Mouse (Mus musculus) heart, postnatal 0 days (tissue): ENCODE data around the gene Kif21a. TPM values are rescaled to one million over a fixed set of nuclear protein-coding genes. Genes with fewer than 3 reads are reported as not detected.

Experiments
- ATAC-seq: fragments of 200-750 bp; cut with Nextera tagmentation; 2 replicates; pipeline ENCODE4 v1.8.0; 2017; ENCODE audit warnings: low read depth, moderate number of reproducible peaks, moderate library complexity; ENCODE audit not compliant: insufficient read depth
- DNase-seq: peaks from one replicate; pipeline ENCODE4 v3.0.0-alpha.2; 2016; ENCODE audit warnings: low spot score
- H3K27ac ChIP-seq: fragments of 300-500 bp; sonication (generic); 2 replicates; pipeline ENCODE4 v1.5.1; 2014; ENCODE audit warnings: low read depth, mild to moderate bottlenecking
- H3K27me3 ChIP-seq: fragments of 300-500 bp; sonication (generic); 2 replicates; pipeline ENCODE4 v1.6.1; 2014; ENCODE audit warnings: low read length, mixed read lengths; ENCODE audit not compliant: control insufficient read depth, insufficient read depth
- H3K36me3 ChIP-seq: fragments of 300-500 bp; sonication (generic); replicated peaks from 2 replicates; pipeline ENCODE4 v1.6.1; 2014; ENCODE audit warnings: low read length, mixed read lengths; ENCODE audit not compliant: control insufficient read depth, insufficient read depth
- H3K4me1 ChIP-seq: fragments of 300-500 bp; sonication (generic); 2 replicates; pipeline ENCODE4 v1.6.1; 2014; ENCODE audit warnings: antibody characterized with exemption; ENCODE audit not compliant: control insufficient read depth, insufficient read depth
- H3K4me2 ChIP-seq: fragments of 300-500 bp; sonication (generic); 2 replicates; pipeline ENCODE4 v1.6.1; 2014; ENCODE audit warnings: low read depth, mild to moderate bottlenecking, low read length, moderate library complexity
- H3K4me3 ChIP-seq: fragments of 300-500 bp; sonication (generic); 2 replicates; pipeline ENCODE4 v1.5.1; 2014; ENCODE audit warnings: low read depth, low read length
- H3K9ac ChIP-seq: fragments of 300-500 bp; sonication (generic); replicated peaks from 2 replicates; pipeline ENCODE4 v1.6.1; 2014; ENCODE audit warnings: low read depth, low read length, mixed read lengths
- H3K9me3 ChIP-seq: fragments of 300-500 bp; sonication (generic); replicated peaks from 2 replicates; pipeline ENCODE4 v1.6.1; 2016; ENCODE audit warnings: low read length; ENCODE audit not compliant: control insufficient read depth
- CTCF ChIP-seq: IDR thresholded peaks from 2 replicates; pipeline ENCODE4 v1.5.1; 2016; ENCODE audit warnings: antibody characterized with exemption, control low read depth, low read depth
- EP300 ChIP-seq: IDR thresholded peaks from 2 replicates; pipeline ENCODE4 v1.6.1; 2016; ENCODE audit warnings: antibody characterized with exemption, low read depth
- WGBS: fragments of 180-500 bp; shearing (Covaris S2); extraction: QIAGEN DNeasy Blood & Tissue Kit; methylation state at CpG from one replicate; pipeline ENCODE4 v1.1.7; 2014; 5-methylcytosine and 5-hydroxymethylcytosine counted together
- polyA plus RNA-seq: library from polyadenylated mRNA; unstranded; fragments of >200 nt; fragmentation: Nextera tagmentation; extraction: Ambion mirVana; gene quantifications from 2 replicates; pipeline ENCODE4 v1.2.1, GENCODE M21; 2015
- total RNA-seq: library from RNA; depleted of rRNA; stranded (reverse); fragments of >200 nt; gene quantifications from 2 replicates; pipeline ENCODE4 v1.2.3, GENCODE M21; 2014; ENCODE audit warnings: low replicate concordance; rRNA removed

The Kif21a gene
- total and polyA plus RNA-seq, 2 experiments from 2014 or later, result 3.6 to 4.0 TPM

GRCm38 (mm10) chr15:90931451-90931850 is 118.3 kb downstream of the Kif21a start:
- TF ChIP-seq EP300 (no peak), CTCF (no peak)
- Histone ChIP-seq H3K4me3 (no peak overlapping the region), H3K27me3 (no peaks in the 10 kb centered on the region), H3K9ac (no peak overlapping the region), H3K4me1 (peaks cover 5% of the 10 kb centered on the region; the same call in 1 of the 2 replicates), H3K9me3 (no peaks in the 10 kb centered on the region), H3K27ac (no peak overlapping the region), H3K4me2 (no peak overlapping the region), H3K36me3 (no peaks in the 10 kb centered on the region)
- WGBS, result 62% methylated on average over 5 of the region's 5 CpGs
- ATAC-seq, result no peak
- DNase-seq, result no peak

- ATAC-seq (no peak), DNase-seq (peak; percentile 16)
- no peak overlapping the region for H3K4me3 ChIP-seq
- H3K27ac ChIP-seq, result no peak overlapping the region
- H3K9ac ChIP-seq, result no peak overlapping the region
- H3K36me3 ChIP-seq, result no peaks in the 10 kb centered on the region
- H3K9me3 ChIP-seq, result 0 out of 2 replicates have a peak, but pooled peaks cover 6% of the 10 kb centered on the region
- peak; percentile 71 for TF ChIP-seq CTCF
- TF ChIP-seq EP300, result no peak
- H3K4me2 ChIP-seq, result no peak overlapping the region
- H3K27me3 ChIP-seq, result no peaks in the 10 kb centered on the region
- 13% methylated on average over 1 of the region's 1 CpGs for WGBS
- no peaks in the 10 kb centered on the region for H3K4me1 ChIP-seq
Measured at GRCm38 (mm10) chr15:90929043-90929442, 120.7 kb downstream of the Kif21a start.

DNA sequence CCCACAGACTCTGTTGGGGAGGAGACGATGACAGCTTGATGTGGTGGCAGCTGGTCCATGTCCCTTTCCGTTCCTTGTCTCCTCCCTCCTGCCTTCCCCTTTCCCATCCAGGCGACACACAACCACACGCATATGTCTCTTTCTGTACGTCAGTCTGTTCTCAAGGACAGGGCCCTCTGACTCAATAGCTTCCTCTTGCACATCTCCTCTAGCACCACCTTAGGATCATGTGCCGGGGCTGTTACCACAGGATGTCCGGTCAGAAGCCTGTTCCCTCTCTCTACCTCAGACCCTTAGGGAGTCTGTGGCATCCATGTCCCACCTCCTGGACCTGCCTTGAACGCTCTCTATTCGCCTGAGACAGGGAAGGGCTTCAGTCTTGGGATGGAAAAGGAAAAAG is 153.3 kb downstream of the Kif21a start:
- Histone ChIP-seq H3K27ac (no peak overlapping the region), H3K4me1 (no peaks in the 10 kb centered on the region), H3K4me2 (no peak overlapping the region), H3K9me3 (no peaks in the 10 kb centered on the region), H3K27me3 (no peaks in the 10 kb centered on the region), H3K9ac (no peak overlapping the region), H3K4me3 (no peak overlapping the region), H3K36me3 (no peaks in the 10 kb centered on the region)
- DNase-seq (no peak), ATAC-seq (peak; percentile 14; the same call in 1 of the 2 replicates)
- no peak for TF ChIP-seq CTCF
- WGBS, result 72% methylated on average over 9 of the region's 9 CpGs

DNA sequence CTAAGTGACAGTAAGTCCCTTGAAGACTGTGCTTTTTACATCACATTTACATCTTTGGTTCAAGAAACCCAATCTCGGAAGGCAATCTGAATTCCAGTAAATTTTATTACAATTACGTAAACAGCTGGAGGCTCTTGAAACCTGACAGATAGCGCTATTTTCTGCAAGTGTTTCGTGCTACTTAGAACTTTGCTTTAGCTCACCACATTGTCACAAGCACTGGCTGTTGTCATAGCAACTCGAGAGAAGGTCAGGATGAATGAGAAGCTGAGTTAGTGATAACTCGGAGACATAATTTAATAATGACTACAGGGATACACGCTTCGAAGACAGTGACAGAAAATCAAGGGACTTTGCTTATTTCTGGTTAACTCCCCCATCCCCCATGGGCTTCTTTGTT is 162.3 kb downstream of the Kif21a start:
- H3K27me3 ChIP-seq, result no peaks in the 10 kb centered on the region
- no peak overlapping the region for H3K4me2 ChIP-seq
- WGBS, result 72% methylated on average over 8 of the region's 8 CpGs
- no peaks in the 10 kb centered on the region for H3K4me1 ChIP-seq
- no peak overlapping the region for H3K9ac ChIP-seq
- TF ChIP-seq EP300 (no peak), CTCF (no peak)
- no peaks in the 10 kb centered on the region for H3K9me3 ChIP-seq
- DNase-seq, result no peak
- H3K4me3 ChIP-seq, result no peak overlapping the region
- ATAC-seq, result no peak
- H3K36me3 ChIP-seq, result no peaks in the 10 kb centered on the region
- no peak overlapping the region for H3K27ac ChIP-seq

Other genes with a start within 250 kb of the Kif21a start
- 0.38 and 0.73 TPM in 2 replicates for gene Abcd2, start 141.9 kb upstream of the Kif21a start, total RNA-seq
- 0.77 and 1.2 TPM in 2 replicates for gene Abcd2, start 141.9 kb upstream of the Kif21a start, polyA plus RNA-seq
- gene CN725425, start 149.5 kb upstream of the Kif21a start, total RNA-seq, result not detected in 2 replicates
- not detected in 2 replicates for gene CN725425, start 149.5 kb upstream of the Kif21a start, polyA plus RNA-seq